ENCODE assay signal across 8 mouse cellular contexts in genomic region chr2:3283602-3284472, GRCm38 (mm10). TPM values are rescaled to one million over a fixed set of nuclear protein-coding genes. Genes with fewer than 3 reads are reported as not detected.
DNase-seq lines count a peak whose midpoint lies in the region; ATAC-seq and TF ChIP-seq lines count a peak whose summit lies in the region.

TSS of gene Nmt2 (plus strand) at chr2:3284212.

- H3K36me3 ChIP-seq in hindbrain, postnatal 0 days (ENCODE audit: insufficient read depth, low read length): no peaks in the 10 kb centered on the region

- DNase-seq in ZHBTc4 (ENCODE audit: low read depth, low spot score): peak; percentile 100
- DNase-seq in gastrocnemius, adult 2 months: peak; percentile 100
- peak; percentile 100 for DNase-seq in hindbrain, postnatal 0 days (ENCODE audit: low spot score)
- peak; percentile 96 to 99 for DNase-seq in left cerebral cortex, adult 2 months (ENCODE audit: extremely low spot score in 1 of 2, low spot score in 2 of 2)
- peak; percentile 96 to 98 for DNase-seq in right cerebral cortex, adult 2 months (ENCODE audit: low spot score in 2 of 2)
- DNase-seq in urinary bladder, postnatal 14 days (ENCODE audit: low spot score): peak; percentile 100

- under 1% methylated on average over 82 of the region's 88 CpGs for WGBS in hindbrain, postnatal 0 days

- H3K4me1 ChIP-seq in hindbrain, postnatal 0 days (ENCODE audit: insufficient read depth, low read length): peaks cover 4% of the 10 kb centered on the region

- H3K9me3 ChIP-seq in hindbrain, postnatal 0 days (ENCODE audit: low read length): no peaks in the 10 kb centered on the region

- ATAC-seq in common myeloid progenitor, adult 5-6 weeks (replicated peaks; ENCODE audit: low read depth, poor library complexity, severe bottlenecking): peak; percentile 81
- ATAC-seq in hindbrain, postnatal 0 days: peak; percentile 98
- ATAC-seq in megakaryocyte, adult 5-6 weeks (ENCODE audit: poor library complexity, severe bottlenecking): peak; percentile 90

- H3K27ac ChIP-seq in gastrocnemius, adult 2 months: peak within 1 kb of the TSS; percentile 94
- peak within 1 kb of the TSS; percentile 98 for H3K27ac ChIP-seq in hindbrain, postnatal 0 days
- peak within 1 kb of the TSS; percentile 92 for H3K27ac ChIP-seq in left cerebral cortex, adult 2 months

- peak within 1 kb of the TSS; percentile 65 for H3K4me2 ChIP-seq in hindbrain, postnatal 0 days (ENCODE audit: low read depth, low read length)

- H3K27me3 ChIP-seq in hindbrain, postnatal 0 days (ENCODE audit: insufficient read depth, low read length): no peaks in the 10 kb centered on the region

- peak; percentile 40 for TF ChIP-seq CTCF in gastrocnemius, adult 2 months (IDR thresholded peaks at IDR 0.05)
- TF ChIP-seq CTCF in hindbrain, postnatal 0 days (IDR thresholded peaks at IDR 0.05; ENCODE audit: low read depth): no peak
- no peak; the same call in 1 of the 2 replicates for TF ChIP-seq CTCF in left cerebral cortex, adult 2 months (IDR thresholded peaks at IDR 0.05)

- H3K4me3 ChIP-seq in gastrocnemius, adult 2 months: peak within 1 kb of the TSS; percentile 99
- H3K4me3 ChIP-seq in hindbrain, postnatal 0 days (ENCODE audit: low read length): peak within 1 kb of the TSS; percentile 95
- peak within 1 kb of the TSS; percentile 94 for H3K4me3 ChIP-seq in left cerebral cortex, adult 2 months

- peak within 1 kb of the TSS; percentile 83 for H3K9ac ChIP-seq in hindbrain, postnatal 0 days (replicated peaks; ENCODE audit: low read length)

- intact Hi-C loops in gastrocnemius, adult 2 months (cut with DNase I): loop anchor here (2.0 kb wide), 1 partner anchor 49 kb away; the partner anchor contains the start of gene Rpp38
- intact Hi-C loops in left cerebral cortex, adult 2 months (cut with DNase I): loop anchor here (1.0 to 5.0 kb wide), 4 partner anchors 48 to 166 kb away; partner anchors contain the start of gene Rpp38

RNA-seq across cellular contexts. Expression of gene Nmt2, which starts in this region (rescaled TPM):
- total RNA-seq in common myeloid progenitor, adult 5-6 weeks (2017): 38.6 and 41.7 TPM in 2 replicates
- 10 to 100 TPM; 11.0 to 12.9 TPM for total RNA-seq in gastrocnemius, adult 2 months (2021)
- total RNA-seq in hindbrain, postnatal 0 days (2014; rRNA removed): 55.2 and 69.3 TPM in 2 replicates
- polyA plus RNA-seq in hindbrain, postnatal 0 days (2015; fragmentation: Nextera tagmentation; extraction: Ambion mirVana): 104 and 106 TPM in 2 replicates
- 10 to 100 TPM; 94.3 to 99.9 TPM for total RNA-seq in left cerebral cortex, adult 2 months (2021)
- 12.5 and 14.0 TPM in 2 replicates for total RNA-seq in megakaryocyte, adult 5-6 weeks (2015)
- 17.0 and 21.9 TPM in 2 replicates for total RNA-seq in megakaryocyte, adult 5-6 weeks (2017)

Comparison
In these comparisons a context has a peak if more than half of its experiments do, and no peak if none do; other contexts are left out.
1. Peak in every context shown above with its lines: DNase-seq, ATAC-seq, H3K4me3 ChIP-seq and H3K27ac ChIP-seq.